Mouse (Mus musculus) gonadal fat pad, adult 2 months (tissue): Measurements from ENCODE around the gene Olfr374. TPM values are rescaled to one million over a fixed set of nuclear protein-coding genes. Genes with fewer than 3 reads are reported as not detected.

Source experiments
- polyA plus RNA-seq: library from polyadenylated mRNA; depleted of rRNA; stranded (reverse); fragments of >200 nt; gene quantifications from 2 replicates; pipeline ENCODE4 v1.2.3, GENCODE M21; 2012; rRNA removed

The Olfr374 gene
- polyA plus RNA-seq, 1 experiment: not detected

Other genes starting within 250 kb of the Olfr374 start
- 0.95 and 1.3 TPM in 2 replicates for gene Zfp709, start 225.0 kb upstream of the Olfr374 start, polyA plus RNA-seq
- gene Zfp882, start 198.4 kb upstream of the Olfr374 start, polyA plus RNA-seq: 0.66 and 0.95 TPM in 2 replicates
- gene Zfp617, start 198.4 kb upstream of the Olfr374 start, polyA plus RNA-seq: 4.9 and 5.0 TPM in 2 replicates
- 5.3 and 6.2 TPM in 2 replicates for gene Zfp961, start 156.0 kb upstream of the Olfr374 start, polyA plus RNA-seq
- gene Cyp4f18, start 97.4 kb upstream of the Olfr374 start, polyA plus RNA-seq: 4.8 and 6.2 TPM in 2 replicates
- not detected in 2 replicates for gene Olfr372, start 65.8 kb upstream of the Olfr374 start, polyA plus RNA-seq
- not detected in 2 replicates for gene Olfr373, start 23.9 kb upstream of the Olfr374 start, polyA plus RNA-seq
- 76.9 and 97.8 TPM in 2 replicates for gene Tpm4, start 27.9 kb downstream of the Olfr374 start, polyA plus RNA-seq
- 51.7 and 73.6 TPM in 2 replicates for gene Rab8a, start 54.2 kb downstream of the Olfr374 start, polyA plus RNA-seq
- 0.16 and 0.35 TPM in 2 replicates for gene Hsh2d, start 82.6 kb downstream of the Olfr374 start, polyA plus RNA-seq
- 0.22 TPM in 1 of 2 replicates, not detected in the other for gene Cib3, start 105.8 kb downstream of the Olfr374 start, polyA plus RNA-seq
- gene Gm11034, start 106.6 kb downstream of the Olfr374 start, polyA plus RNA-seq: not detected in 2 replicates
- gene Fam32a, start 112.7 kb downstream of the Olfr374 start, polyA plus RNA-seq: 50.0 and 55.2 TPM in 2 replicates
- 50.6 and 54.7 TPM in 2 replicates for gene Ap1m1, start 133.0 kb downstream of the Olfr374 start, polyA plus RNA-seq
- gene Gm10282, start 198.2 kb downstream of the Olfr374 start, polyA plus RNA-seq: 1.1 and 5.1 TPM in 2 replicates
- gene Klf2, start 212.0 kb downstream of the Olfr374 start, polyA plus RNA-seq: 17.8 and 25.9 TPM in 2 replicates